Mouse (Mus musculus): ENCODE data around the gene Acss1. TPM values are rescaled to one million over a fixed set of nuclear protein-coding genes. Genes with fewer than 3 reads are reported as not detected.

Gene Acss1
- polyA plus RNA-seq, 1 experiment = 1.8 TPM

DNA sequence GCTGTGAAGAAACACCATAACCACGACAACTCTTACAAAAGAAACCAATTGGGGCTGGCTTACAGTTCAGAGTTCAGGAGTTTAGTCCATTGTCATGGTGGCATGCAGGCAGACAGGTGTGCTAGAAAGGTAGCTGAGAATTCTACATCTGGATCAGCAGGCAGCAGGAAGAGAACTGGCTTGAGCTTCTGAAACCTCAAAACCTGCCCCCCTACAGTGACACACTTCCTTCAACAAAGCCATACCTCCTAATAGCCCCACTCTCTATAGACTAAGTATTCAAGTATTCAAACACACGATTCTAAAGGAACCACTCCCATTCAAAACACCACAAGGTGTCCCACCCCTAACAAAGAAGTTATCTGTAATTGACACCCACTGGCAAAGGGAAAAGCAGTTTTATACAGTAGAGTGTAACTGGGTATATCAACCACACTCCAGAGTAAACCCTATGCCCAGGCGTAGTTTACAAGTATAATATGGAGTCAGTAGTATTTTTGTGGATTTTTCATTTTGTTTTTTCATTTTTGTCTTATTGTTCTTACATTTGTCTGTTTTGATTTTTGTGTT is 32.3 kb downstream of the Acss1 start:
- H3K4me3 ChIP-seq (replicated peaks) = no peak overlapping the region
- H3K4me1 ChIP-seq (ENCODE audit: control insufficient read depth) = peaks cover 51% of the 10 kb centered on the region
- H3K36me3 ChIP-seq (ENCODE audit: control insufficient read depth) = peaks cover 90% of the 10 kb centered on the region
- no peaks in the 10 kb centered on the region for H3K9me3 ChIP-seq (ENCODE audit: control insufficient read depth, low read length)
- H3K27me3 ChIP-seq (ENCODE audit: control insufficient read depth) = no peaks in the 10 kb centered on the region
- TF ChIP-seq GATA1 (IDR thresholded peaks at IDR 0.05; ENCODE audit: low read length) = no peak
- no peak for TF ChIP-seq TAL1 (IDR thresholded peaks at IDR 0.05; ENCODE audit: low read length)

DNA sequence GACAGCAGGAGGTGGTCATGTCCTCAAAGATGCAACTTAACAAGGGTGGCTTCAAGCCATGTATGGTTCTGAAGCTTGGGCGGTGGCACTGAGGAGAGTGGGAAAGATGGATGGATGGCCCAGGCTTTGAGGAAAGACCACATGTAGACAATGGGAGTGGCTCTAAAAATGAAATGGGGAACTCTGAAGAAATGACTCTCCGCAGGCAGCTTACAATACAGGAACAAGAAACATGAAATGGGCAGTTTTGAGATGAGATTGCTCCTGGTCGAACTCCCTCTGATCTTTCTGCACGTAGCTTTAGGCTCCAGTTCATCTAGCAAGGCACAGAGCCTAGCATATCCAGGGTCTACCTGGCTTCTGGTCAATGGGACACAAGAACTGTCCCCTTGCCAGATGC is 39.0 kb downstream of the Acss1 start:
- H3K36me3 ChIP-seq (ENCODE audit: control insufficient read depth) = peaks cover 91% of the 10 kb centered on the region

DNA sequence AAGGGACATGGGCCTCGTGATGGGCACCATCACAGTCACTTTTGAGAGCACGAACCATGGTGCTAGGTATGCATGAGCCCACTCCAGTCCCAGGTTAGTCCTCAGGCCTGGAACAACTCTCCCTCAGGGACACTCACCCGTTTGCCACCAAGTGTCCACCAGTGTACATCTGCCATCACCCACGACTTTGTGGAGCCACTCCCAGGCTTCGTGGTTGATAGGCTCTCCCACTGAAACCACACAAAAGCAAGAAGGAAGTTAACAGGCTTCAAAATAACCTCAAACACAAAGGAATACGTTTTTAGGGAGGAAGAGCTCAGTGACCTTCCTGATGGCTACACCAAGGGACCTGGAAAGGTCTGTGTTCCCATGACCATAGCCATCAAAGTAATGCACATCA is 41.2 kb downstream of the Acss1 start:
- Histone ChIP-seq H3K9me3 (ENCODE audit: control insufficient read depth, low read length) (no peaks in the 10 kb centered on the region), H3K36me3 (ENCODE audit: control insufficient read depth) (peaks cover 95% of the 10 kb centered on the region), H3K27me3 (ENCODE audit: control insufficient read depth) (no peaks in the 10 kb centered on the region), H3K4me3 (replicated peaks) (no peak overlapping the region), H3K4me1 (ENCODE audit: control insufficient read depth) (peaks cover 2% of the 10 kb centered on the region; the same call in 1 of the 2 replicates)
- no peak for TF ChIP-seq GATA1 (IDR thresholded peaks at IDR 0.05; ENCODE audit: low read length)
- no peak for TF ChIP-seq TAL1 (IDR thresholded peaks at IDR 0.05; ENCODE audit: low read length)

More for the DNA sequence above, 39.0 kb downstream of the Acss1 start:
- Histone ChIP-seq H3K4me3 (replicated peaks) (no peak overlapping the region), H3K4me1 (ENCODE audit: control insufficient read depth) (peaks cover 4% of the 10 kb centered on the region), H3K9me3 (ENCODE audit: control insufficient read depth, low read length) (no peaks in the 10 kb centered on the region), H3K27me3 (ENCODE audit: control insufficient read depth) (no peaks in the 10 kb centered on the region)
- TF ChIP-seq GATA1 (IDR thresholded peaks at IDR 0.05; ENCODE audit: low read length) (no peak), TAL1 (IDR thresholded peaks at IDR 0.05; ENCODE audit: low read length) (no peak)

DNA sequence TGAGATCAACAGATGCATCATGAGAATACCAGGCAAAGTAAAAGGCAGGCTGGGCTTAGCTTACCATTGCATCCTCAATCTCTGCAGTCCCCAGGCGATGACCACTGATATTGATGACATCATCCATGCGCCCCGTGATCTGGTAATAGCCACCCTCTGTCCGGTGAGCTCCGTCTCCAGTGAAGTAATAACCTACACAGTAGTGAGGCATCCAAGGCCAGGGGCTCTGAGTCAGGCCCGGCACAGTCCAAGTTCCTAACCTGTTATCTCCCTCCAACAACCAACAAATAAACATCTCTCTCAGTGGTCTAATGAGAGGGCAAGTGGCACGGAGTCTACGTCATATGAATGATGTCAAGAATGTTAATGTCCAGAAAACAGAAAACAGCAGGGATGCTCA is 43.4 kb downstream of the Acss1 start:
- H3K36me3 ChIP-seq (ENCODE audit: control insufficient read depth) = peaks cover 99% of the 10 kb centered on the region
- no peak overlapping the region for H3K4me3 ChIP-seq (replicated peaks)
- TF ChIP-seq TAL1 (IDR thresholded peaks at IDR 0.05; ENCODE audit: low read length) = no peak
- TF ChIP-seq GATA1 (IDR thresholded peaks at IDR 0.05; ENCODE audit: low read length) = no peak
- H3K27me3 ChIP-seq (ENCODE audit: control insufficient read depth) = no peaks in the 10 kb centered on the region
- no peaks in the 10 kb centered on the region for H3K9me3 ChIP-seq (ENCODE audit: control insufficient read depth, low read length)
- H3K4me1 ChIP-seq (ENCODE audit: control insufficient read depth) = no peaks in the 10 kb centered on the region

DNA sequence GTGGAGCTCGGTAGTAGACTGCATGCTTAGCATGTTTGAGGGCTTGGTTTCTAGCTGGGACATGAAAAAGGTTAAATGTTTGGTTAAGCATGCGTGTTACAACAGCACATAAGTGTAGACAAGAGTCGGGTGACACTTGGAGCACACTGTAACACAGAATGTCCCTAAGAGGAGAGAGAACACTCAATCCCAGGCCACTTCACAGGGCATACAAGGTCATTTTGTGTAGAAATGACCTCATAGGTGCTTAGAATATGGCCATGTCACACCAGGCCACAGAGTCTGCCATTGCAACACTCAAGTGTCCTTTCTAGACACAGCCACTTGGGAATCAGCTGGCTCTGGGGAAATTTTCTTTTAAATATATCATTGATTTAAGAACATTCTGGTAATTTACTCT is 44.3 kb downstream of the Acss1 start:
- Histone ChIP-seq H3K27me3 (ENCODE audit: control insufficient read depth) (no peaks in the 10 kb centered on the region), H3K4me1 (ENCODE audit: control insufficient read depth) (no peaks in the 10 kb centered on the region), H3K36me3 (ENCODE audit: control insufficient read depth) (peaks cover 99% of the 10 kb centered on the region), H3K9me3 (ENCODE audit: control insufficient read depth, low read length) (no peaks in the 10 kb centered on the region), H3K4me3 (replicated peaks) (no peak overlapping the region)
- no peak for TF ChIP-seq TAL1 (IDR thresholded peaks at IDR 0.05; ENCODE audit: low read length)
- TF ChIP-seq GATA1 (IDR thresholded peaks at IDR 0.05; ENCODE audit: low read length) = no peak

DNA sequence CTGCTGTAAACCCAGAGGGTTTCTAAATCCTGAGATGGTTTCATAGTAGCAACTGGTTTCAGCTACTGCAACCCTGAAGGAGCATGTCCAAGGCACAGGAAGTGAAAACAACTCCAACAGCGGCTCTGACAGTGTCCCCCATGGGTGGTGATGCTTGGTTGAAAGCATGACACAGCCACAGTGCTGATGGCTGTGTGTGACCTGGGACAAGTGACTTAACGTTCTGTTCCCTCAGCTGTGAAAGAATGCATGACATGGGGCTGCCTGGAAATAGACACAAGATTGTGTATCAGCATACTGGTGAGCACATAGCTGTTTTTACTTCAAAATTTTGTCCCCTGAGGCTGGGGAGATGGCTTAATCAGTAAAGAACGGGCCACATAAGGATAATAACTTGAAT is 46.6 kb downstream of the Acss1 start:
- Histone ChIP-seq H3K27me3 (ENCODE audit: control insufficient read depth) (no peaks in the 10 kb centered on the region), H3K4me1 (ENCODE audit: control insufficient read depth) (no peaks in the 10 kb centered on the region), H3K36me3 (ENCODE audit: control insufficient read depth) (peaks cover 100% of the 10 kb centered on the region), H3K9me3 (ENCODE audit: control insufficient read depth, low read length) (no peaks in the 10 kb centered on the region), H3K4me3 (replicated peaks) (no peak overlapping the region)
- TF ChIP-seq TAL1 (IDR thresholded peaks at IDR 0.05; ENCODE audit: low read length) (no peak), GATA1 (IDR thresholded peaks at IDR 0.05; ENCODE audit: low read length) (no peak)

DNA sequence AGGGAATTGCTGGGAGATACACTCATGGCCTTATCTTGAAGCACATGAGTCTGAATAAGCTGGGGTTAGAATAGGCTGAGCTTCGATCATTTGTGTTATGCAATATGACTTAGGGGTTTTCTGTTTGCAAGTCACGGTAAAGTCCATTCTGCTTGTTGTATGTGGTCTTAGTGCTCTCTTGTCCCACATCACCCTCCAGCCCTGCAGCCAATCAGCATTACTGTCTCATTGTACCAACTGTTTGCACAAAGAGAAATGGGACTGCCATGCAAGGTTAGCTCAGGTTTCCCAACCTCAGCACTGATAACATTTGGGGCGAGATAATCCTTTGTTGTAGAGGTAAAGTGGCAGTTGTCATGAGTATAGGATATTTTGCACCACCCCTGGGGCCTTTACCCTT is 58.2 kb downstream of the Acss1 start:
- H3K27me3 ChIP-seq (ENCODE audit: control insufficient read depth) = no peaks in the 10 kb centered on the region
- TF ChIP-seq GATA1 (IDR thresholded peaks at IDR 0.05; ENCODE audit: low read length) = no peak

DNA sequence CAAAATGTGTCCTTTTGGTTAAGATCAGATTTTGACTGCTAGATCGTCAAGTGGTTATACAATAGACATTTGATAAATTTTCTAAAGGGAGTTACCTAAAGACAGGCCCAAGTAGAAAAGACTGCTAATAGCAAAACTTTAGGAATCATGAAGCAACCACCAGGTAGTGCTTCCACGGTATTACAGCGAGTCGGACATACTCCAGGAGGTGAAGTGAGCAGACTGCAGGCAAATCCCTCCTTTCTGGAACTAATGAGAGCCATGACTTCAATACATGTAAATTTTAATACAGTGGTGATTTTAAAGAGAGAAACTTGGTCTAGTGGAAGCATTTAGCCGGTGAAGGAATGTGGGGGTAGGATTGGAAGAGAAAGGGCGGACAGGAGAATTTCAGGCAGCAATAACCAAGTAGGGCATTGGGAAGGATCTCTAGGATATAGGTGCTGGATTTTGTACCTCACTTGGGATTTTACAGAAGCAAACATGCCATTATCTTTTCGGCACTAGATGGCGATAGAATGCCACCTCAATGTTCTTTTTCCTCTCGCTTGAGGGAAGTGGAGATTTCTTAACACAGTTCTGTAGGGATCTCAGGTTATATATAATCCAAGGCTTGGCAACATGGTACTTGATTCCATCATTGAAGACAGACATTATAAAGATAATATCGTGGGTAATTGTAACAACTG is 59.3 kb downstream of the Acss1 start:
- H3K9me3 ChIP-seq (ENCODE audit: control insufficient read depth, low read length) = no peaks in the 10 kb centered on the region
- H3K4me1 ChIP-seq (ENCODE audit: control insufficient read depth) = peaks cover 38% of the 10 kb centered on the region
- H3K4me3 ChIP-seq (replicated peaks) = peak overlapping the region; percentile 82
- no peaks in the 10 kb centered on the region for H3K27me3 ChIP-seq (ENCODE audit: control insufficient read depth)
- no peak for TF ChIP-seq TAL1 (IDR thresholded peaks at IDR 0.05; ENCODE audit: low read length)
- no peak for TF ChIP-seq GATA1 (IDR thresholded peaks at IDR 0.05; ENCODE audit: low read length)
- H3K36me3 ChIP-seq (ENCODE audit: control insufficient read depth) = peaks cover 10% of the 10 kb centered on the region

More for the DNA sequence above, 58.2 kb downstream of the Acss1 start:
- Histone ChIP-seq H3K4me3 (replicated peaks) (no peak overlapping the region), H3K4me1 (ENCODE audit: control insufficient read depth) (peaks cover 38% of the 10 kb centered on the region), H3K9me3 (ENCODE audit: control insufficient read depth, low read length) (no peaks in the 10 kb centered on the region), H3K36me3 (ENCODE audit: control insufficient read depth) (peaks cover 2% of the 10 kb centered on the region; the same call in 1 of the 2 replicates)

DNA sequence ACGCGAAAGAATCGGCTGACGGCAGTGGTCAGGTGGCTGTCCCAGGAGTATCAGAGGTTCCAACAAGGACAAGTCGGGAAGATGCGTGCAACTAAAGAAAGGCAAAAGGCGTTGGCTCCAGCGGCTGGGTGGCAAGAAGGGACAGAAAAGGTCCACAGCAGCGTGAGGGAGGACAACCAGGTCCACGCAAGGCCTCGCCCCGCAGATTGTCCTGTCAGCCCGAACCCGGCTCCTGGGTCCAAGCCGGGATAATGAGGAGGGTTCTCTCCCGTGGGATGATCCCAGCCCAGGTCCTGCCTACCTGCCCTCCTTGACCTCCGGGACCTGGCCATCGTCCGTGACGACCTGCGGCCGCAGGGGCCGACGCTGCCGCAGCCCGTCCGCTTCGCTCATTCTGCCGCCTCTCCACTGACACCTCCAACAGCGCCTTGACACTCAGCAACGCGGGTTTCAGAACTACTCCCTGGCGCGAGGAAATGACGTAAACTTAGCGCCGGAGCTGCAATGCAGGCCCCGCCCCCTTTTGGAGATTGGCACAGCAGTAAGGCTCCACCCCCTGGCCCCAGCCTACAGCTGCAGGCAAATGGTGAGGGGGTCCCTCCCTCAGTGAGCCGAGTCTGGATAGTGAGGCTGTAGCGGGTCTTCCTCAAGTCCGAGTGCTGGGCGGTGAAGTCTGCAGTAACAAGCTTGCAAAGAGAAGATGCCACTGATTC is 60.1 kb downstream of the Acss1 start, which contains the start of gene Apmap:
Gene Apmap, minus strand, starts transcription at position 481 of the 713 bp plus-strand sequence.
- no peak for TF ChIP-seq TAL1 (IDR thresholded peaks at IDR 0.05; ENCODE audit: low read length)
- TF ChIP-seq GATA1 (IDR thresholded peaks at IDR 0.05; ENCODE audit: low read length) = no peak
- H3K4me3 ChIP-seq (replicated peaks) = peak within 1 kb of the TSS; percentile 82

More for the DNA sequence above, 60.1 kb downstream of the Acss1 start, which contains the start of gene Apmap:
- Histone ChIP-seq H3K36me3 (ENCODE audit: control insufficient read depth) (peaks cover 15% of the 10 kb centered on the region), H3K9me3 (ENCODE audit: control insufficient read depth, low read length) (no peaks in the 10 kb centered on the region), H3K27me3 (ENCODE audit: control insufficient read depth) (no peaks in the 10 kb centered on the region), H3K4me1 (ENCODE audit: control insufficient read depth) (peaks cover 38% of the 10 kb centered on the region)
